Mouse (Mus musculus): Measurements from ENCODE around the gene Mcfd2.

Mcfd2 gene

GRCm38 (mm10) chr17:87227878-87228277 lies 37.9 kb downstream of the Mcfd2 start:
- no peak for DNase-seq (ENCODE audit: low read depth, low spot score)
- H3K36me3 ChIP-seq (ENCODE audit: control insufficient read depth, insufficient read depth, low read length, poor library complexity, severe bottlenecking) = no peaks in the 10 kb centered on the region
- no peaks in the 10 kb centered on the region for H3K27me3 ChIP-seq (ENCODE audit: control insufficient read depth, insufficient read depth, low read length, poor library complexity, severe bottlenecking)

GRCm38 (mm10) chr17:87226079-87226640 lies 39.6 kb downstream of the Mcfd2 start:
- DNase-seq (ENCODE audit: low read depth, low spot score) = no peak
- H3K36me3 ChIP-seq (ENCODE audit: control insufficient read depth, insufficient read depth, low read length, poor library complexity, severe bottlenecking) = no peaks in the 10 kb centered on the region
- H3K27me3 ChIP-seq (ENCODE audit: control insufficient read depth, insufficient read depth, low read length, poor library complexity, severe bottlenecking) = no peaks in the 10 kb centered on the region

- DNase-seq (ENCODE audit: low read depth, low spot score) = no peak
Observed at GRCm38 (mm10) chr17:87225384-87225783, 40.4 kb downstream of the Mcfd2 start.

DNA sequence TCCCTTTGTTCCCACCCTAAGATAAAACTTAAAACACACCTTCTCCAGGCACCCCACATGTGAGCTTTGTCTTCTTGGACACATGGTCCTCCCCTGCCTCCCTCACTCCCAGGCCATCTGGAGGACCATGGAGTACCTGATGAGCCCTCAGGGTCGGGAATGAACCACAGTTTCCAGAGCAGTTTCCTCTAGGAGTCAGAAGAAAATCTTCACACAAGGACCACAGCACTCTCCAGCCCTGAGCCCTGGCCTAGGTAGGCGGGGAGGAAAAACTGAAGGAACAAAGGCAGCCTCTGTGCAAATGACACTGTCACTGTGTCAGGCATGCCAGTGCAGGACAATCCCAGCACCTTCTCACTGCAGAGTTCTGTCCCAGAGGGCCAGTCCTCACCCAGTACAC lies 41.3 kb downstream of the Mcfd2 start:
- no peaks in the 10 kb centered on the region for H3K27me3 ChIP-seq (ENCODE audit: control insufficient read depth, insufficient read depth, low read length, poor library complexity, severe bottlenecking)
- no peak for DNase-seq (ENCODE audit: low read depth, low spot score)
- no peaks in the 10 kb centered on the region for H3K36me3 ChIP-seq (ENCODE audit: control insufficient read depth, insufficient read depth, low read length, poor library complexity, severe bottlenecking)

More at GRCm38 (mm10) chr17:87225384-87225783, 40.4 kb downstream of the Mcfd2 start:
- H3K27me3 ChIP-seq (ENCODE audit: control insufficient read depth, insufficient read depth, low read length, poor library complexity, severe bottlenecking) = no peaks in the 10 kb centered on the region
- no peaks in the 10 kb centered on the region for H3K36me3 ChIP-seq (ENCODE audit: control insufficient read depth, insufficient read depth, low read length, poor library complexity, severe bottlenecking)

GRCm38 (mm10) chr17:87219456-87219855 lies 46.3 kb downstream of the Mcfd2 start:
- Histone ChIP-seq H3K36me3 (ENCODE audit: control insufficient read depth, insufficient read depth, low read length, poor library complexity, severe bottlenecking) (no peaks in the 10 kb centered on the region), H3K27me3 (ENCODE audit: control insufficient read depth, insufficient read depth, low read length, poor library complexity, severe bottlenecking) (no peaks in the 10 kb centered on the region)
- no peak for DNase-seq (ENCODE audit: low read depth, low spot score)

GRCm38 (mm10) chr17:87214523-87214922 lies 51.2 kb downstream of the Mcfd2 start:
- Histone ChIP-seq H3K27me3 (ENCODE audit: control insufficient read depth, insufficient read depth, low read length, poor library complexity, severe bottlenecking) (no peaks in the 10 kb centered on the region), H3K36me3 (ENCODE audit: control insufficient read depth, insufficient read depth, low read length, poor library complexity, severe bottlenecking) (no peaks in the 10 kb centered on the region)
- DNase-seq (ENCODE audit: low read depth, low spot score) = no peak

- DNase-seq (ENCODE audit: low read depth, low spot score) = no peak
- no peaks in the 10 kb centered on the region for H3K36me3 ChIP-seq (ENCODE audit: control insufficient read depth, insufficient read depth, low read length, poor library complexity, severe bottlenecking)
- no peaks in the 10 kb centered on the region for H3K27me3 ChIP-seq (ENCODE audit: control insufficient read depth, insufficient read depth, low read length, poor library complexity, severe bottlenecking)
Observed at GRCm38 (mm10) chr17:87210525-87210924, 55.2 kb downstream of the Mcfd2 start.

DNA sequence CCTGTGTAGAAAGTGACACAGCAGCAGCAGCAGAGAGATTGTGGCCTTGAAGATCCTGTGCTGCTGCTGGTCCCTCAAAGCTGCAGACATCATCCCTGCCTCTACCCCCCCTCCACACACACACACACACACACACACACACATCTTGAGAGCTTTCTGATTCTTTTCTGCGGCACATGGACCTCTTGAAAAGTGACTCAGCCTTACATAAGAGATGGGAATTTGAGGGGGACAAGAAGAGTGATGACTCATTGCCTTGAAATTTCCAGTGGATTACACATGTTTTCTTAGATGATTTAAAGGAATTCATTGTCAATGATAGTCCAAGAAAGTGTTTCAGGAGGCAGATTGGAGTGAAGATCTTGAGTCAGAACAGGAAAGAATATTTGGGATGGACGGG lies 58.9 kb downstream of the Mcfd2 start:
- Histone ChIP-seq H3K27me3 (ENCODE audit: control insufficient read depth, insufficient read depth, low read length, poor library complexity, severe bottlenecking) (no peaks in the 10 kb centered on the region), H3K36me3 (ENCODE audit: control insufficient read depth, insufficient read depth, low read length, poor library complexity, severe bottlenecking) (no peaks in the 10 kb centered on the region)
- no peak for DNase-seq (ENCODE audit: low read depth, low spot score)

Measured in splenic B cell, adult 2 months (primary cell).